8 mouse cellular contexts compared by ENCODE assay signal in the genomic region with DNA sequence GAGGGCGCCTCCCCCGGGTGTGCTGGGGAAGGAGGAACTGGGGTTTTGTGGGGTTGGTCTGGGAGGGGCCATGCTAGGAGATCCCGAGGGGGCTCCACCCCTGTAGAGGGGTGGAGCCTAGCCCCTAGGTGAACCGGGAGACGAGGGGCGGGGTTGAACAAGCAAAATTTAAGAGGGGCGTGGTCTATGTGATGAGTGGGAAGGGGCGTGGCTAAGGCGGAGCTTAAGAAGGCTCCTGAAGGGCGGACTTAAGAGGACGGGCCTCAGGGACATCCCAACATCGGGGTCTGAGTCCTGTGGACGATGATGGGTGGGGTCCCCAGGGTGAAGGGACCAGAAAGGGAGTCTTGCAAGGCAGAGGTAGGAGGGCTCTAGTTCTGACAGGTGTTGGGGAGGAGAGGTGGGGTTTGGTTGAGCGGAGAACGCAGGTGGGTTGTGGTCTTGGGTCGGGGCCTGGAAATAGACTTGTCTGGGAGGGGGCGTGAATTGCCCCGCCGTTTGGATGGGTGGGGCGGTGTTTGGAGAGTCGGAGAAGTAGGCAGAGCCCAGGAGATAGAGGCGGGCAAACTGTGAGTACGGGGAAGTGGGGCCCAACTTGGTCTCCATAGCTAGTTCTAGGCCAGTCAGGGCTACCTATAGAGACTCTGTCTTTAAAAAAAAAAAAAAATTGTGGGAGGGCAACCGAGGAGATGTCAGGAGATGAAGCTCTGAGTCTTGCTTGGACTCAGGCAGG. TPM values are rescaled to one million over a fixed set of nuclear protein-coding genes. Genes with fewer than 3 reads are reported as not detected.
DNase-seq lines count a peak whose midpoint lies in the region; ATAC-seq and TF ChIP-seq lines count a peak whose summit lies in the region.

No protein-coding gene starts in this region.

- no peaks in the 10 kb centered on the region for H3K9me3 ChIP-seq in ES-E14 (ENCODE audit: control insufficient read depth, insufficient read depth, low read depth, low read length)
- peaks cover 2% of the 10 kb centered on the region; the same call in 1 of the 2 replicates for H3K9me3 ChIP-seq in intestine, embryonic 14.5 days (ENCODE audit: control insufficient read depth, low read length)
- H3K9me3 ChIP-seq in liver, postnatal 0 days (ENCODE audit: low read length): peaks cover under 1% of the 10 kb centered on the region; the same call in 1 of the 2 replicates
- no peaks in the 10 kb centered on the region for H3K9me3 ChIP-seq in neural tube, embryonic 13.5 days

- peak overlapping the region; percentile 70 for H3K9ac ChIP-seq in ES-E14 (ENCODE audit: insufficient read depth, low read depth, low read length, poor library complexity, severe bottlenecking)
- H3K9ac ChIP-seq in intestine, embryonic 14.5 days (ENCODE audit: low read length): 0 out of 2 replicates have a peak overlapping the region, but pooled peaks have one; percentile 34
- H3K9ac ChIP-seq in liver, postnatal 0 days (replicated peaks): no peak overlapping the region
- H3K9ac ChIP-seq in neural tube, embryonic 13.5 days: 0 out of 2 replicates have a peak overlapping the region, but pooled peaks have one; percentile 41

- peaks cover 75% of the 10 kb centered on the region for H3K27me3 ChIP-seq in intestine, embryonic 14.5 days (replicated peaks; ENCODE audit: control insufficient read depth, insufficient read depth, low read length)
- H3K27me3 ChIP-seq in liver, postnatal 0 days (ENCODE audit: insufficient read depth, low read length): peaks cover 32% of the 10 kb centered on the region
- peaks cover 97% of the 10 kb centered on the region for H3K27me3 ChIP-seq in neural tube, embryonic 13.5 days

- TF ChIP-seq EP300 in liver, postnatal 0 days (IDR thresholded peaks at IDR 0.05; ENCODE audit: low read depth): no peak

- ATAC-seq in intestine, embryonic 14.5 days (replicated peaks; ENCODE audit: low FRiP score, low TSS enrichment, low read depth): peak; percentile 67
- peak; percentile 59 for ATAC-seq in liver, postnatal 0 days
- ATAC-seq in neural tube, embryonic 13.5 days (ENCODE audit: low read depth): no peak

- WGBS in bone marrow, adult 2 months: 4% methylated on average over 24 of the region's 24 CpGs
- WGBS in intestine, embryonic 14.5 days: under 1% methylated on average over 24 of the region's 24 CpGs
- WGBS in liver, postnatal 0 days (ENCODE audit: insufficient replicate concordance): 5% methylated on average over 24 of the region's 24 CpGs
- WGBS in neural tube, embryonic 13.5 days: 3% methylated on average over 24 of the region's 24 CpGs

- H3K4me2 ChIP-seq in intestine, embryonic 14.5 days (ENCODE audit: low read length): peak overlapping the region; percentile 65
- peak overlapping the region; percentile 80 for H3K4me2 ChIP-seq in liver, postnatal 0 days (ENCODE audit: low read depth, low read length)
- H3K4me2 ChIP-seq in neural tube, embryonic 13.5 days: peak overlapping the region; percentile 47

- peak; percentile 99 for DNase-seq in ES-E14 (ENCODE audit: low read depth, low spot score)
- peak; percentile 56 for DNase-seq in forelimb bud, embryonic 11.5 days (ENCODE audit: low read depth, low spot score)
- peak; percentile 81 for DNase-seq in intestine, embryonic 14.5 days (ENCODE audit: low spot score)
- DNase-seq in liver, postnatal 0 days: peak; percentile 83
- DNase-seq in thymus, postnatal 36 days: peak; percentile 83 to 86
- DNase-seq in layer of hippocampus, postnatal 14 days (ENCODE audit: low spot score in 2 of 2): no peak

- no peaks in the 10 kb centered on the region; a peak in 1 of 4 replicates for H3K4me1 ChIP-seq in ES-E14 (ENCODE audit: control insufficient read depth in 2 of 2, insufficient read depth in 2 of 2, low read length in 2 of 2, poor library complexity in 1 of 2)
- H3K4me1 ChIP-seq in bone marrow, adult 2 months (ENCODE audit: control insufficient read depth, insufficient read depth, low read length): no peaks in the 10 kb centered on the region
- H3K4me1 ChIP-seq in intestine, embryonic 14.5 days (replicated peaks; ENCODE audit: control insufficient read depth, insufficient read depth, low read length): peaks cover 4% of the 10 kb centered on the region; the same call in 1 of the 2 replicates
- H3K4me1 ChIP-seq in liver, postnatal 0 days (ENCODE audit: insufficient read depth): peaks cover 16% of the 10 kb centered on the region
- peaks cover 17% of the 10 kb centered on the region for H3K4me1 ChIP-seq in neural tube, embryonic 13.5 days (replicated peaks)

- H3K36me3 ChIP-seq in ES-E14 (ENCODE audit: control insufficient read depth, insufficient read depth, low read length, poor library complexity, severe bottlenecking): no peaks in the 10 kb centered on the region
- no peaks in the 10 kb centered on the region for H3K36me3 ChIP-seq in intestine, embryonic 14.5 days (ENCODE audit: control insufficient read depth, insufficient read depth, low read length)
- H3K36me3 ChIP-seq in liver, postnatal 0 days (replicated peaks; ENCODE audit: insufficient read depth, low read length): no peaks in the 10 kb centered on the region
- no peaks in the 10 kb centered on the region for H3K36me3 ChIP-seq in neural tube, embryonic 13.5 days

- 0 out of 2 replicates have a peak, but pooled peaks have one; percentile 39 for TF ChIP-seq POLR2A in bone marrow, adult 2 months (IDR thresholded peaks at IDR 0.05; ENCODE audit: borderline replicate concordance, control insufficient read depth, low read depth, low read length)

- no peak overlapping the region for H3K27ac ChIP-seq in ES-E14 (ENCODE audit: insufficient read depth, low read depth, low read length, poor library complexity, severe bottlenecking)
- H3K27ac ChIP-seq in bone marrow, adult 2 months (ENCODE audit: control insufficient read depth, insufficient read depth, low read depth, low read length, poor library complexity): no peak overlapping the region; the same call in 1 of the 2 replicates
- no peak overlapping the region for H3K27ac ChIP-seq in intestine, embryonic 14.5 days (ENCODE audit: low read depth)
- no peak overlapping the region for H3K27ac ChIP-seq in liver, postnatal 0 days (ENCODE audit: low read depth)
- H3K27ac ChIP-seq in neural tube, embryonic 13.5 days (replicated peaks): no peak overlapping the region

- TF ChIP-seq CTCF in bone marrow, adult 2 months (IDR thresholded peaks at IDR 0.05; ENCODE audit: control insufficient read depth, insufficient read depth, low read length): no peak
- TF ChIP-seq CTCF in liver, postnatal 0 days (IDR thresholded peaks at IDR 0.05; ENCODE audit: low read depth): no peak

- in situ Hi-C loops in ES-E14 (cut with MboI; ENCODE audit: low sequenced_read_pairs in 2 of 2, unreplicated experiment in 2 of 2): no loop called here

- H3K4me3 ChIP-seq in ES-E14 (ENCODE audit: insufficient read depth in 1 of 2, low read depth in 1 of 2, low read length in 2 of 2, poor library complexity in 1 of 2, severe bottlenecking in 1 of 2): peak overlapping the region; percentile 73 to 74
- no peak overlapping the region for H3K4me3 ChIP-seq in bone marrow, adult 2 months (replicated peaks; ENCODE audit: control insufficient read depth, low read depth, low read length)
- peak overlapping the region; percentile 40 for H3K4me3 ChIP-seq in intestine, embryonic 14.5 days (ENCODE audit: low read depth, low read length)
- H3K4me3 ChIP-seq in liver, postnatal 0 days (ENCODE audit: low read depth, low read length): peak overlapping the region; percentile 44
- H3K4me3 ChIP-seq in neural tube, embryonic 13.5 days: peak overlapping the region; percentile 18

RNA-seq across cellular contexts. Expression of a gene that starts 0.5 kb away (rescaled TPM):
- 0.18 and 0.58 TPM in 2 replicates for total RNA-seq in ES-E14 (2012; rRNA removed)
- 0.81 and 2.5 TPM in 2 replicates for polyA plus RNA-seq in bone marrow, adult 2 months (2011; ENCODE audit: insufficient read depth, insufficient read length, low replicate concordance, missing spikeins)
- polyA plus RNA-seq in intestine, embryonic 14.5 days (2014; fragmentation: Nextera tagmentation; extraction: Ambion mirVana): 0.83 and 1.6 TPM in 2 replicates
- 0.62 and 0.66 TPM in 2 replicates for polyA plus RNA-seq in liver, postnatal 0 days (2015; fragmentation: Nextera tagmentation; extraction: Ambion mirVana)
- 0.25 TPM in 1 of 2 replicates, not detected in the other for polyA plus RNA-seq in neural tube, embryonic 13.5 days (2015; fragmentation: Nextera tagmentation; extraction: Ambion mirVana)
- total RNA-seq in layer of hippocampus, postnatal 14 days (2021): under 1 TPM in 1 of 2 experiments, not detected in 1; 0.35 TPM

RNA-seq across cellular contexts. Expression of a gene that starts 7.3 kb away (rescaled TPM):
- total RNA-seq in ES-E14 (2012; rRNA removed): not detected in 2 replicates
- not detected in 2 replicates for polyA plus RNA-seq in bone marrow, adult 2 months (2011; ENCODE audit: insufficient read depth, insufficient read length, low replicate concordance, missing spikeins)
- polyA plus RNA-seq in intestine, embryonic 14.5 days (2014; fragmentation: Nextera tagmentation; extraction: Ambion mirVana): not detected in 2 replicates
- polyA plus RNA-seq in liver, postnatal 0 days (2015; fragmentation: Nextera tagmentation; extraction: Ambion mirVana): 0.08 TPM in 1 of 2 replicates, not detected in the other
- not detected in 2 replicates for polyA plus RNA-seq in neural tube, embryonic 13.5 days (2015; fragmentation: Nextera tagmentation; extraction: Ambion mirVana)
- total RNA-seq in layer of hippocampus, postnatal 14 days (2021): under 1 TPM; 0.12 to 0.21 TPM

RNA-seq across cellular contexts. Expression of a gene that starts 9.6 kb away (rescaled TPM):
- 24.5 and 45.9 TPM in 2 replicates for total RNA-seq in ES-E14 (2012; rRNA removed)
- 11.2 and 12.6 TPM in 2 replicates for polyA plus RNA-seq in bone marrow, adult 2 months (2011; ENCODE audit: insufficient read depth, insufficient read length, low replicate concordance, missing spikeins)
- polyA plus RNA-seq in intestine, embryonic 14.5 days (2014; fragmentation: Nextera tagmentation; extraction: Ambion mirVana): 15.8 and 20.0 TPM in 2 replicates
- polyA plus RNA-seq in liver, postnatal 0 days (2015; fragmentation: Nextera tagmentation; extraction: Ambion mirVana): 6.0 and 6.8 TPM in 2 replicates
- 81.7 and 82.0 TPM in 2 replicates for polyA plus RNA-seq in neural tube, embryonic 13.5 days (2015; fragmentation: Nextera tagmentation; extraction: Ambion mirVana)
- 100 to 1,000 TPM in 1 of 2 experiments, 10 to 100 TPM in 1; 90.9 to 101 TPM for total RNA-seq in layer of hippocampus, postnatal 14 days (2021)

RNA-seq across cellular contexts. Expression of a gene that starts 16.4 kb away (rescaled TPM):
- total RNA-seq in ES-E14 (2012; rRNA removed): 50.4 and 58.8 TPM in 2 replicates
- 23.8 and 47.7 TPM in 2 replicates for polyA plus RNA-seq in bone marrow, adult 2 months (2011; ENCODE audit: insufficient read depth, insufficient read length, low replicate concordance, missing spikeins)
- polyA plus RNA-seq in intestine, embryonic 14.5 days (2014; fragmentation: Nextera tagmentation; extraction: Ambion mirVana): 102 and 103 TPM in 2 replicates
- polyA plus RNA-seq in liver, postnatal 0 days (2015; fragmentation: Nextera tagmentation; extraction: Ambion mirVana): 61.7 and 62.5 TPM in 2 replicates
- 56.2 and 60.7 TPM in 2 replicates for polyA plus RNA-seq in neural tube, embryonic 13.5 days (2015; fragmentation: Nextera tagmentation; extraction: Ambion mirVana)
- total RNA-seq in layer of hippocampus, postnatal 14 days (2021): 10 to 100 TPM; 33.8 to 36.2 TPM

RNA-seq across cellular contexts. Expression of a gene that starts 21.9 kb away (rescaled TPM):
- total RNA-seq in ES-E14 (2012; rRNA removed): 135 and 207 TPM in 2 replicates
- polyA plus RNA-seq in bone marrow, adult 2 months (2011; ENCODE audit: insufficient read depth, insufficient read length, low replicate concordance, missing spikeins): 58.9 and 103 TPM in 2 replicates
- 11.8 and 14.5 TPM in 2 replicates for polyA plus RNA-seq in intestine, embryonic 14.5 days (2014; fragmentation: Nextera tagmentation; extraction: Ambion mirVana)
- polyA plus RNA-seq in liver, postnatal 0 days (2015; fragmentation: Nextera tagmentation; extraction: Ambion mirVana): 57.0 and 62.1 TPM in 2 replicates
- polyA plus RNA-seq in neural tube, embryonic 13.5 days (2015; fragmentation: Nextera tagmentation; extraction: Ambion mirVana): 16.0 and 23.4 TPM in 2 replicates
- 1 to 10 TPM; 3.4 to 5.5 TPM for total RNA-seq in layer of hippocampus, postnatal 14 days (2021)

Comparison
In these comparisons a context has a peak if more than half of its experiments do, and no peak if none do; other contexts are left out.
1. DNase-seq: peak in ES-E14 (single experiment), forelimb bud, embryonic 11.5 days (single experiment), intestine, embryonic 14.5 days (single experiment), liver, postnatal 0 days (single experiment) and thymus, postnatal 36 days (2 of 2); none in layer of hippocampus, postnatal 14 days (0 of 2).
2. Peak in every context shown above with its lines, with median percentiles within 50 percentile points of each other: H3K4me2 ChIP-seq.